Mouse (Mus musculus) G1E (cell line): ENCODE results near the gene Paxbp1.

ENCODE experiments used
- CTCF ChIP-seq: IDR thresholded peaks from 2 replicates; pipeline ENCODE4 v1.5.1; 2012; ENCODE audit warnings: low read depth, low read length, inconsistent platforms, mixed read lengths
- GATA1 ChIP-seq: IDR thresholded peaks from 2 replicates; pipeline ENCODE4 v1.6.1; 2012; ENCODE audit warnings: borderline replicate concordance, low read length, inconsistent platforms, mixed read lengths
- POLR2AphosphoS5 ChIP-seq: IDR thresholded peaks from 2 replicates; pipeline ENCODE4 v1.6.1; 2012; ENCODE audit warnings: low read depth, low read length, inconsistent platforms; ENCODE audit not compliant: insufficient replicate concordance

- TF ChIP-seq CTCF (no peak), POLR2AphosphoS5 (no peak), GATA1 (no peak)
These were observed 40.2 kb upstream of the Paxbp1 start for GRCm38 (mm10) chr16:91084307-91085238.
